Mouse (Mus musculus) megakaryocyte progenitor cell, adult 5-6 weeks (primary cell): ENCODE data around the gene Ddb1. TPM values are rescaled to one million over a fixed set of nuclear protein-coding genes. Genes with fewer than 3 reads are reported as not detected.
A peak's percentile ranks its signal among the peaks of the same experiment; 100 is the strongest.

Source experiments
- ATAC-seq: replicated peaks from 2 replicates; pipeline ENCODE4 v1.8.0; 2016; ENCODE audit warnings: mild to moderate bottlenecking, moderate TSS enrichment, inconsistent platforms; ENCODE audit not compliant: poor library complexity
- total RNA-seq, 2 experiments: library from RNA; stranded (forward) in 1 of 2; stranded (reverse) in 1 of 2; fragments of 157-497, 149-512 nt in 1 of 2; fragments of 200-1000 nt in 1 of 2; gene quantifications; 2 replicates each; pipeline versions ENCODE4 v1.2.3 to v1.2.4; 2015 to 2017

The Ddb1 gene
- total RNA-seq, 2 experiments from 2014 or later = 114 to 343 TPM

DNA sequence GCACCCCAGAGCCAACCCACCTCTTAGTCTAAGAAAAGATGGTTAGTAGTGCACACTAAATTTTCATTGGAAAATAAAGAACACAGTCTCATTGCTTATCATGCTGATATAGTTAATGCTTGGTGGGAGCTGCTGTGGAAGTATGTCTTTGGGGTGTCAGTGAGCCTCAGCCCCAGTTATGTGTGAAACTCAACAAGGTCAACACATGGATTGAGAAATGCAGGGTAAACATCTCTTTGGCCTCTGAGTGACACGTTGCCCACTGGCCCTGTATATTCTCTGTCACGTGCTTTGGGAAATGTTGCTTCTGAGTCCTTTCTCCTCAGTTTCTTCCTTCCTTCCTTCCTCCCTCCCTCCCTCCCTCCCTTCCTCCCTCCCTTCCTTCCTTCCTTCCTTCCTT lies 53.3 kb downstream of the Ddb1 start:
- ATAC-seq = no peak

GRCm38 (mm10) chr19:10661373-10661772 lies 56.2 kb downstream of the Ddb1 start:
- peak; percentile 83 for ATAC-seq

GRCm38 (mm10) chr19:10661919-10662318 lies 56.8 kb downstream of the Ddb1 start:
- ATAC-seq = peak; percentile 78

DNA sequence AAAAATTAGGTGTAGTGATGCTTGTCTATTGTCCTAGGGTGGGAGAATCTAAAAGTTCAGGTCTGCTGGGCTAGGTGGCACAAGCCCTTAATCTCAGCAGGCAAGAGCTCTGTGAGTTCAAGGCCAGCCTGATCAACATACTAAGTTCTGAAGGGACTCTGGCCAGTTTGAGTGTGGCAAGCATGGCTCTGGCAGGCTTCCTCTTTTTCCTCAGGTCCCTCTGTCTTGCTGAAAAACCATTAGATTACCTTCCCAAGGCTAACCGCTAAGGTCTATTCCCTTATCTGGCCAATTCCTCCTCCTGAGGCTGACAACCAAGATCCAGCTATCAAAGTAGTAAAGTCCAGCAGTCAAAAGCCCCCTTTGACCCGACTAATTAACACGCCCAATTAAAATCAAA lies 57.5 kb downstream of the Ddb1 start:
- ATAC-seq = no peak

DNA sequence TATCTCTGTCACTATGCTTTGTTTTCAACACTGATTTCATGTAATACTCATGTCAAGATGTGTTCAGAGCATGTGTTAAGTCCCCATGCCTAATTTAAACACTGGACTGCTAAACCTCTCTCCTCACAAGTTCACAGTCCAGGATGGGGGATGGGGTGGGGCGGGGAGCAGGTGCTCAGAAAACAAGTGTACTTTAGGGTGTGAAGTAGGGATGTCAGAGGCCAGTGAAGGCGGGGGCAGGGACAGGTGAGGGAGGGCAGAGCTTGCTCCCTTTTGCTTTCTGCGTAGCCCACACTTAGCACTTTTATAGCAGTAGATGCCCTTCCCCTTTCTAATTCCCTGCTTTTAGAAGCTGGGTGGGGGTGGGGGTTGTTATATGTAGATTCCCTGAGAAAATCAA lies 60.0 kb downstream of the Ddb1 start:
- no peak for ATAC-seq

DNA sequence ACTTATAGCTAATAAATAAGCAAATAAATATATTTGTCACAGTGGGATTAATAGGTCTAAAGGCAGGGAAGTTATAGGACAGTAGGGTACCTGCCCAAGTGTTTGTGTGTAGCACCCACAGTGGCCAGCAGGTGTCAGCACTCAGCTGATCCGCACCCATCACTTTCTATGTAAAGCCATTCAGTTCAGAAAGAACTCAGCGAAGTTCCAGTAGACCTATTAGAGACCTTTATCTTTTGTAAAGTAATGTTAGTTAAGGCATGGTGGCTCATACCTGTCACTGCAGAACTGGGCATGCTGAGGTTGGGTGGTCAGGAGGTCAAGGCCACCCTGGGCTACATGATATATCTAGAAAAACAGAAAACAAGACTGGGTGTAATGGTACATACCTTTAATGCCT lies 60.4 kb downstream of the Ddb1 start:
- ATAC-seq = peak; percentile 64

DNA sequence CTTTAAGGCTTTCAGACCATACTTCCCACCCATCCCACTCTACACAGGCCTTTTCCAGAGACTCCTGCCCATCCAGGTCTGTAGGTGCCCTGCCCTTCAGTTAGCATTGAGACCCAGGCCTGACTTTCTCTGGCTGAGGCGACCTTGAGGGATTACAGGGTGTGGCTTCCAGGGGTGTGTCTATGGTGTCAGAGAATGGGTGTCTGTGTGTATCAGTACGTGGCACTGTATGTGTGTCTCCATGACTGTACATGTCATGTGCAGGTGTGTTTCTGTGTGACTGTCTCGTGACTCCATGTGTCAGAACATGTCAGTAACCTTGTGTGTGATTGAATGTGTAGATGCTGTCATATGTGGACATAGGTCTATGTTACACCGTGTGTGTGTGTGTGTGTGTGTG lies 66.2 kb downstream of the Ddb1 start:
- no peak for ATAC-seq

- ATAC-seq = no peak
Measured at GRCm38 (mm10) chr19:10671854-10672417, 66.8 kb downstream of the Ddb1 start.

- ATAC-seq = no peak
Measured at GRCm38 (mm10) chr19:10673275-10673674, 68.1 kb downstream of the Ddb1 start.

GRCm38 (mm10) chr19:10676656-10677055 lies 71.5 kb downstream of the Ddb1 start:
- ATAC-seq = no peak

GRCm38 (mm10) chr19:10677915-10678771 lies 73.0 kb downstream of the Ddb1 start, which contains the start of gene Pga5:
Gene Pga5 (minus strand): TSS chr19:10678071.
- peak; percentile 89 for ATAC-seq

- ATAC-seq = 0 out of 2 replicates have a peak, but pooled peaks have one; percentile 3
Measured at GRCm38 (mm10) chr19:10678772-10679067, 73.6 kb downstream of the Ddb1 start.

Other genes with a start within 250 kb of the Ddb1 start
- gene Syt7, start 216.2 kb upstream of the Ddb1 start, total RNA-seq (2015) = not detected in 2 replicates
- not detected in 2 replicates for gene Syt7, start 216.2 kb upstream of the Ddb1 start, total RNA-seq (2017)
- not detected in 2 replicates for gene Lrrc10b, start 147.9 kb upstream of the Ddb1 start, total RNA-seq (2015)
- gene Lrrc10b, start 147.9 kb upstream of the Ddb1 start, total RNA-seq (2017) = not detected in 2 replicates
- gene Ppp1r32, start 122.4 kb upstream of the Ddb1 start, total RNA-seq (2015) = not detected in 2 replicates
- 0.81 TPM in 1 of 2 replicates, not detected in the other for gene Ppp1r32, start 122.4 kb upstream of the Ddb1 start, total RNA-seq (2017)
- 53.8 and 60.5 TPM in 2 replicates for gene Cpsf7, start 80.1 kb upstream of the Ddb1 start, total RNA-seq (2015)
- gene Cpsf7, start 80.1 kb upstream of the Ddb1 start, total RNA-seq (2017) = 30.0 and 37.9 TPM in 2 replicates
- 43.3 and 45.4 TPM in 2 replicates for gene Sdhaf2, start 79.2 kb upstream of the Ddb1 start, total RNA-seq (2015)
- gene Sdhaf2, start 79.2 kb upstream of the Ddb1 start, total RNA-seq (2017) = 54.4 and 60.1 TPM in 2 replicates
- gene Tmem216, start 49.1 kb upstream of the Ddb1 start, total RNA-seq (2015) = 42.9 and 50.8 TPM in 2 replicates
- gene Tmem216, start 49.1 kb upstream of the Ddb1 start, total RNA-seq (2017) = 25.3 and 28.7 TPM in 2 replicates
- 27.5 and 28.6 TPM in 2 replicates for gene Cyb561a3, start 28.2 kb upstream of the Ddb1 start, total RNA-seq (2015)
- 28.8 and 29.6 TPM in 2 replicates for gene Cyb561a3, start 28.2 kb upstream of the Ddb1 start, total RNA-seq (2017)
- 37.8 and 38.7 TPM in 2 replicates for gene Tmem138, start 28.0 kb upstream of the Ddb1 start, total RNA-seq (2015)
- 8.2 and 10.5 TPM in 2 replicates for gene Tmem138, start 28.0 kb upstream of the Ddb1 start, total RNA-seq (2017)
- 7.7 and 11.1 TPM in 2 replicates for gene Tkfc, start 327 bp downstream of the Ddb1 start, total RNA-seq (2015)
- 5.5 and 5.9 TPM in 2 replicates for gene Tkfc, start 327 bp downstream of the Ddb1 start, total RNA-seq (2017)
- 0.10 TPM in 2 replicates for gene Vwce, start 28.9 kb downstream of the Ddb1 start, total RNA-seq (2015)
- gene Vwce, start 28.9 kb downstream of the Ddb1 start, total RNA-seq (2017) = 0.51 TPM in 1 of 2 replicates, not detected in the other
- not detected in 2 replicates for gene Pga5, start 72.7 kb downstream of the Ddb1 start, total RNA-seq (2015)
- not detected in 2 replicates for gene Pga5, start 72.7 kb downstream of the Ddb1 start, total RNA-seq (2017)
- gene Vps37c, start 83.4 kb downstream of the Ddb1 start, total RNA-seq (2015) = 17.6 and 21.0 TPM in 2 replicates
- gene Vps37c, start 83.4 kb downstream of the Ddb1 start, total RNA-seq (2017) = 14.7 and 15.2 TPM in 2 replicates
- gene Cd5, start 133.7 kb downstream of the Ddb1 start, total RNA-seq (2015) = 0.05 TPM in 1 of 2 replicates, not detected in the other
- gene Cd5, start 133.7 kb downstream of the Ddb1 start, total RNA-seq (2017) = 0.61 TPM in 1 of 2 replicates, not detected in the other
- gene Cd6, start 224.7 kb downstream of the Ddb1 start, total RNA-seq (2015) = 0.46 and 0.69 TPM in 2 replicates
- 1.3 and 1.4 TPM in 2 replicates for gene Cd6, start 224.7 kb downstream of the Ddb1 start, total RNA-seq (2017)
- gene Slc15a3, start 234.4 kb downstream of the Ddb1 start, total RNA-seq (2015) = 0.57 and 0.85 TPM in 2 replicates
- gene Slc15a3, start 234.4 kb downstream of the Ddb1 start, total RNA-seq (2017) = 0.37 and 1.5 TPM in 2 replicates